Mouse (Mus musculus) MEL (cell line): ENCODE data around the gene Hoxc4.

ENCODE experiments used
- CHD1 ChIP-seq: IDR thresholded peaks from 2 replicates; pipeline ENCODE4 v1.6.1; 2012; ENCODE audit warnings: low read depth, mild to moderate bottlenecking, inconsistent platforms, low read length, improper control_type of control experiment
- CHD2 ChIP-seq: IDR thresholded peaks from 2 replicates; pipeline ENCODE4 v1.6.1; 2011; ENCODE audit warnings: low read length, improper control_type of control experiment
- CTCF ChIP-seq, 3 experiments: IDR thresholded peaks in 2 of 3; conservative IDR thresholded peaks in 1 of 3; 2 replicates each; pipeline ENCODE4 v1.5.1; 2011 to 2012; ENCODE audit warnings: low read length in 3 of 3, low read depth in 2 of 3, mild to moderate bottlenecking in 2 of 3, improper control_type of control experiment in 1 of 3, inconsistent platforms in 1 of 3, mixed read lengths in 1 of 3, moderate library complexity in 1 of 3; ENCODE audit not compliant: control insufficient read depth in 1 of 3, insufficient read depth in 1 of 3, poor library complexity in 1 of 3, severe bottlenecking in 1 of 3
- EP300 ChIP-seq, 2 experiments: IDR thresholded peaks; 2 replicates each; pipeline ENCODE4 v1.6.1; 2011; ENCODE audit warnings: improper control_type of control experiment in 2 of 2, low read length in 2 of 2, low read depth in 1 of 2, mild to moderate bottlenecking in 1 of 2
- NRF1 ChIP-seq: IDR thresholded peaks from 2 replicates; pipeline ENCODE4 v1.6.1; 2014; ENCODE audit warnings: low read depth, mild to moderate bottlenecking, inconsistent platforms, low read length, improper control_type of control experiment, moderate library complexity; ENCODE audit not compliant: poor library complexity, insufficient read depth, severe bottlenecking
- POLR2A ChIP-seq, 2 experiments: IDR thresholded peaks; 2 replicates each; pipeline ENCODE4 v1.6.1; 2011 to 2012; ENCODE audit warnings: low read length in 2 of 2, mild to moderate bottlenecking in 2 of 2, control low read depth in 1 of 2, improper control_type of control experiment in 1 of 2, low read depth in 1 of 2, moderate library complexity in 1 of 2; ENCODE audit not compliant: control insufficient read depth in 1 of 2, insufficient read depth in 1 of 2, poor library complexity in 1 of 2
- POLR2AphosphoS2 ChIP-seq: IDR thresholded peaks from 2 replicates; pipeline ENCODE4 v1.6.1; 2011; ENCODE audit warnings: low read length, improper control_type of control experiment

- TF ChIP-seq CTCF (IDR thresholded peaks at IDR 0.05 in 2 of 3, conservative IDR thresholded peaks at IDR 0.05 in 1 of 3; ENCODE audit: control insufficient read depth in 1 of 3, insufficient read depth in 1 of 3, low read depth in 2 of 3, low read length in 3 of 3, poor library complexity in 1 of 3, severe bottlenecking in 1 of 3) (no peak), NRF1 (no peak), POLR2A (IDR thresholded peaks at IDR 0.05; ENCODE audit: control insufficient read depth in 1 of 2, insufficient read depth in 1 of 2, low read depth in 1 of 2, low read length in 2 of 2, poor library complexity in 1 of 2) (no peak), CHD2 (no peak), POLR2AphosphoS2 (no peak), EP300 (IDR thresholded peaks at IDR 0.05; ENCODE audit: low read depth in 1 of 2, low read length in 2 of 2) (no peak), CHD1 (no peak)
Observed at GRCm38 (mm10) chr15:103028916-103029512, 10.3 kb downstream of the Hoxc4 start.
